In the genomic region with DNA sequence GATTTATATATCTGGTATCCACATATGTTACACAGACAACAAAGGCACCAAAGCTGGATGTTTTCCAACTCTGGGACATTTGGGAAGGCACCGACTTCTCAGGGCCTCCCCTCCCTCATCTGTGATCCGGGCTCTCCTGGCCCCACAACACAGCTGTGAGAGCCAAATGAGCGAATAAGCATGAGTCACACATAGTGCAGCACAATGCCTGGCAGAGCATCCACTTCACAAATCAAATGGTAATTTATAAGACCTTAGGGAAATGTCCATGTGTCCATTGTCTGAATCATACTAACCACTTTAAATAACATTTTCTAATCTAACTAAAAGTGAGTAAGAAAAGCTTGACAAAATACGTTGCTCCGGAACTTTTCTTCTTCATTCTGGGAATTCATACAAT, we compare ENCODE assay signal across 11 mouse cellular contexts.
DNase-seq lines count a peak whose midpoint lies in the region; ATAC-seq lines count a peak whose summit lies in the region.
"Had no signal": no experiment of that assay in that cellular context is flagged by ENCODE, and none has a peak within 500 bp of the region (broad histone marks: within the 10 kb centered on the region; RNA-seq: fewer than 3 reads in every experiment).

No protein-coding gene starts in this region.

- no peak for DNase-seq in frontal cortex, postnatal 10 days (ENCODE audit: low spot score in 2 of 2)
- DNase-seq in midbrain, embryonic 14.5 days, result peak; percentile 3
- peak; percentile 9 for DNase-seq in gastrocnemius, postnatal 10 days
- no peak for DNase-seq in spleen, postnatal 10 days (ENCODE audit: low spot score in 2 of 2)
- DNase-seq: cerebellum, adult 11 months had no signal

- 0 out of 2 replicates have a peak, but pooled peaks have one; percentile 34 for ATAC-seq in frontal cortex, adult (ENCODE audit: low TSS enrichment)
- ATAC-seq in midbrain, embryonic 14.5 days (ENCODE audit: low FRiP score, low TSS enrichment), result no peak
- ATAC-seq in midbrain, embryonic 16.5 days, result no peak
- peak; percentile 62; the same call in 1 of the 2 replicates for ATAC-seq in stomach, embryonic 16.5 days (ENCODE audit: insufficient read depth, low FRiP score)
- ATAC-seq in kidney, embryonic 15.5 days (replicated peaks; ENCODE audit: low FRiP score), result no peak

- H3K4me3 ChIP-seq in midbrain, embryonic 14.5 days (replicated peaks; ENCODE audit: low read depth, low read length), result no peak overlapping the region
- no peak overlapping the region for H3K4me3 ChIP-seq in midbrain, embryonic 16.5 days (ENCODE audit: low read depth, low read length)
- no peak overlapping the region for H3K4me3 ChIP-seq in stomach, embryonic 16.5 days (replicated peaks; ENCODE audit: low read length)
- H3K4me3 ChIP-seq in kidney, embryonic 15.5 days (replicated peaks), result no peak overlapping the region
- H3K4me3 ChIP-seq: embryonic facial prominence, embryonic 12.5 days had no signal

- no peaks in the 10 kb centered on the region for H3K36me3 ChIP-seq in midbrain, embryonic 14.5 days (ENCODE audit: control insufficient read depth, insufficient read depth, low read length)
- H3K36me3 ChIP-seq in midbrain, embryonic 16.5 days (ENCODE audit: control insufficient read depth, insufficient read depth, low read length), result no peaks in the 10 kb centered on the region
- no peaks in the 10 kb centered on the region for H3K36me3 ChIP-seq in stomach, embryonic 16.5 days (ENCODE audit: control insufficient read depth, insufficient read depth, low read length)
- no peaks in the 10 kb centered on the region for H3K36me3 ChIP-seq in kidney, embryonic 15.5 days
- H3K36me3 ChIP-seq: embryonic facial prominence, embryonic 12.5 days had no signal

- H3K4me1 ChIP-seq in midbrain, embryonic 14.5 days (ENCODE audit: control insufficient read depth, insufficient read depth, low read length), result no peaks in the 10 kb centered on the region
- no peaks in the 10 kb centered on the region for H3K4me1 ChIP-seq in midbrain, embryonic 16.5 days (ENCODE audit: control insufficient read depth, insufficient read depth, low read length)
- no peaks in the 10 kb centered on the region for H3K4me1 ChIP-seq in stomach, embryonic 16.5 days (ENCODE audit: control insufficient read depth, insufficient read depth, low read length)
- H3K4me1 ChIP-seq in kidney, embryonic 15.5 days, result no peaks in the 10 kb centered on the region

- no peaks in the 10 kb centered on the region for H3K9me3 ChIP-seq in midbrain, embryonic 14.5 days (ENCODE audit: control insufficient read depth, low read length)
- H3K9me3 ChIP-seq in midbrain, embryonic 16.5 days (replicated peaks; ENCODE audit: control insufficient read depth, low read length, poor library complexity, severe bottlenecking), result no peaks in the 10 kb centered on the region
- H3K9me3 ChIP-seq in stomach, embryonic 16.5 days (replicated peaks; ENCODE audit: control insufficient read depth, low read length), result no peaks in the 10 kb centered on the region
- no peaks in the 10 kb centered on the region for H3K9me3 ChIP-seq in kidney, embryonic 15.5 days (replicated peaks)
- H3K9me3 ChIP-seq: embryonic facial prominence, embryonic 12.5 days had no signal

- WGBS in midbrain, embryonic 14.5 days, result 83% methylated on average over 5 of the region's 5 CpGs
- WGBS in midbrain, embryonic 16.5 days, result 81% methylated on average over 5 of the region's 5 CpGs
- 51% methylated on average over 5 of the region's 5 CpGs for WGBS in stomach, embryonic 16.5 days
- 74% methylated on average over 5 of the region's 5 CpGs for WGBS in kidney, embryonic 15.5 days

- H3K27ac ChIP-seq in midbrain, embryonic 14.5 days (replicated peaks; ENCODE audit: low read depth, low read length), result no peak overlapping the region
- H3K27ac ChIP-seq in midbrain, embryonic 16.5 days (ENCODE audit: low read length), result no peak overlapping the region
- no peak overlapping the region for H3K27ac ChIP-seq in stomach, embryonic 16.5 days (ENCODE audit: low read length)
- no peak overlapping the region for H3K27ac ChIP-seq in kidney, embryonic 15.5 days
- H3K27ac ChIP-seq: embryonic facial prominence, embryonic 12.5 days; liver, embryonic 14.5 days had no signal

- H3K27me3 ChIP-seq in midbrain, embryonic 14.5 days (ENCODE audit: control insufficient read depth, insufficient read depth, low read length), result no peaks in the 10 kb centered on the region
- no peaks in the 10 kb centered on the region for H3K27me3 ChIP-seq in midbrain, embryonic 16.5 days (ENCODE audit: control insufficient read depth, insufficient read depth, low read depth, low read length)
- H3K27me3 ChIP-seq in stomach, embryonic 16.5 days (ENCODE audit: control insufficient read depth, insufficient read depth, low read length), result no peaks in the 10 kb centered on the region
- H3K27me3 ChIP-seq in kidney, embryonic 15.5 days, result no peaks in the 10 kb centered on the region
- H3K27me3 ChIP-seq: embryonic facial prominence, embryonic 12.5 days had no signal

- no peak overlapping the region for H3K9ac ChIP-seq in midbrain, embryonic 14.5 days (replicated peaks; ENCODE audit: low read length)
- no peak overlapping the region for H3K9ac ChIP-seq in midbrain, embryonic 16.5 days (ENCODE audit: low read depth, low read length)
- no peak overlapping the region for H3K9ac ChIP-seq in stomach, embryonic 16.5 days (ENCODE audit: low read length)
- no peak overlapping the region for H3K9ac ChIP-seq in kidney, embryonic 15.5 days
- H3K9ac ChIP-seq: embryonic facial prominence, embryonic 12.5 days; liver, embryonic 14.5 days had no signal

- no peak overlapping the region for H3K4me2 ChIP-seq in midbrain, embryonic 14.5 days (ENCODE audit: low read length)
- no peak overlapping the region for H3K4me2 ChIP-seq in midbrain, embryonic 16.5 days (ENCODE audit: low read length)
- H3K4me2 ChIP-seq in stomach, embryonic 16.5 days (ENCODE audit: low read depth, low read length), result no peak overlapping the region
- H3K4me2 ChIP-seq in kidney, embryonic 15.5 days, result no peak overlapping the region
- H3K4me2 ChIP-seq: embryonic facial prominence, embryonic 12.5 days had no signal

Comparison
In these comparisons a context has a peak if more than half of its experiments do, and no peak if none do; other contexts are left out.
1. ATAC-seq: peak in frontal cortex, adult (single experiment) and stomach, embryonic 16.5 days (single experiment); none in midbrain, embryonic 14.5 days (single experiment), midbrain, embryonic 16.5 days (single experiment) and kidney, embryonic 15.5 days (single experiment).
2. DNase-seq: peak in midbrain, embryonic 14.5 days (single experiment) and gastrocnemius, postnatal 10 days (single experiment); none in frontal cortex, postnatal 10 days (0 of 2) and spleen, postnatal 10 days (0 of 2).